Mouse (Mus musculus) ES-Bruce4 (cell line): ENCODE measurements around the gene Nr2c1.

Experiments
- CTCF ChIP-seq: IDR thresholded peaks from one replicate; pipeline ENCODE4 v1.8.1; 2011; ENCODE audit warnings: low read depth, low read length
- EP300 ChIP-seq: IDR thresholded peaks from 2 replicates; pipeline ENCODE4 v1.6.1; 2011; ENCODE audit warnings: low read depth, low read length; ENCODE audit not compliant: insufficient read depth
- POLR2A ChIP-seq: IDR thresholded peaks from one replicate; pipeline ENCODE4 v1.8.1; 2011; ENCODE audit warnings: low read length; ENCODE audit not compliant: insufficient read depth

DNA sequence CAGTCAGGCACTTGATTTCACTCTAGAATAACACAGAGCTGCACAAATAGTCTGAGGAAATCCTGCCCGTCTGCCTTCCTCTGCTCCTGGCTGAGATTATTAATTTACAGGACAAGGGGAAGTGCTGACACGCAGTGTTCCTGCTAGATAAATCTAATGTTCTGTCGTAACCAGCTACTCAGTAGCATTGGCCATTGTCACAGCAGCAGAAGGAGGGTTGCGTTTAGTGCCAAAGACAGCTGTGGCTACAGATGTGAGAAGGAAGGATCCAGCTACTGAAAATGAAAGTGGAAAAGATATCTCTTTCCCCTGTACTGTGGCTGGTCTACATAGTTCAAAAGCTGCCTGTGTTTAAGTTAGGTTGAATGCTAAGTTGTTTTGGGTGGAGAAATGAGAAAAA lies 40.7 kb upstream of the Nr2c1 start:
- no peak for TF ChIP-seq CTCF
- TF ChIP-seq POLR2A: no peak
- TF ChIP-seq EP300: no peak
